Mouse (Mus musculus) T-cell, adult 66 days (primary cell): ENCODE results near the gene Cd300ld5. TPM values are rescaled to one million over a fixed set of nuclear protein-coding genes. Genes with fewer than 3 reads are reported as not detected.

Experiments used
- total RNA-seq, 2 experiments: library from RNA; stranded (reverse); gene quantifications; 3 replicates in 1 of 2; 4 replicates in 1 of 2; pipeline ENCODE4 v1.2.4; 2023

Cd300ld5 gene
- 1 to 10 TPM in 1 of 2 experiments, not detected in 1; 1.0 TPM for total RNA-seq

DNA sequence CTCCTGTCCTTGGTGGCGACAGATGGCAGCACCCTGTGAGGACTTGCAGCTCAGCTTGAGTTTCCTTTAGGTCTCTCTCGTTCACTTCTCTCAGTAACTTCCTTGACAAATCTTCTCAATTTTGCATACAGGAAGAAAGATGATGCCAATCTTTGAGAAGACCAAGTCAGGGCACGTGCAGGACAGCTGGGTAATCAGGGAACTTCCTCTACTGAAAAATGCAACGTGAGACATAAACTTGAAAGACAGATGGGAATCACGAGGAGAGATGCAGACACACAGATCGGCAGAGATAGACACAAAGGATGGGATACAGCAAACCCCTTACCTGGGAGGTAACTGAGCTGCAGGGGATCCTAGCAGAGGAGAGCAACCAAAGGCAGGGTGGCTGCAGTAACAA is at the start of gene Cd300ld5:
Gene Cd300ld5, minus strand, starts transcription at position 101 of the 400 bp plus-strand sequence.

DNA sequence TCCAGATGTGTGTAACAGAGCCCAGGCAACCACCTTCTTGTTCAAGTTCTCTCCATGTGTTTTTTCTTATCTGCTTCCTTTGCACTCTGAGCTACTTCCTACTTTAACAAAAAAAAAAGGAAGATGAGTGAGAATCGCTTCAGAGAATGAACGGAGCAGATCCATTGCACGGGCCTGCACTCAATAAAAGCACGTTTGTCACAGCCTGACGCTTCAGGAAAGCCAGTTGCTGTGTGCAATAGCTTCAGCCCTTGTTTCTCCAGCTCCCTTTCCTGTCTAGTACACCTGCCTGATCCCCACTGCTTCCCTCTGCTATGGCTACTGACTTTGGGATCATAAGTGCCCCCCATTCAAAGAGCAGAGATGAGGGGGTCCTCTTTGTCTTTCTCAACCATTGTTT is 24.5 kb upstream of the Cd300ld5 start, which contains the start of gene Cd300e:
Gene Cd300e, minus strand, starts transcription at position 101 of the 400 bp plus-strand sequence.

DNA sequence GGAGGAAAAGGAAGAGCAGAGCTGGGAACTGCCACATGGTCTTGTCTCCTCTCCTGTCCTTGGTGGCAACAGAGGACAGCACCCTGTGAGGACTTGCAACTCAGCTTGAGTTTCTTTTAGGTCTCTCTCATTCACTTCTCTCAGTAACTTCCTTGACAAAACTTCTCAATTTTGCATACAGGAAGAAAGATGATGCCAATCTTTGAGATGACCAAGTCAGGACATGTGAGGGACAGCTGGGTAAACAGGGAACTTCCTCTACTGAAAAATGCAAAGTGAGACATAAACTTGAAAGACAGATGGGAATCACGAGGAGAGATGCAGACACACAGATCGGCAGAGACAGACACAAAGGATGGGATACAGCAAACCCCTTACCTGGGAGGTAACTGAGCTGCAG is 10.7 kb upstream of the Cd300ld5 start, which contains the start of gene Cd300ld3:
Gene Cd300ld3, minus strand, starts transcription at position 151 of the 400 bp plus-strand sequence.

DNA sequence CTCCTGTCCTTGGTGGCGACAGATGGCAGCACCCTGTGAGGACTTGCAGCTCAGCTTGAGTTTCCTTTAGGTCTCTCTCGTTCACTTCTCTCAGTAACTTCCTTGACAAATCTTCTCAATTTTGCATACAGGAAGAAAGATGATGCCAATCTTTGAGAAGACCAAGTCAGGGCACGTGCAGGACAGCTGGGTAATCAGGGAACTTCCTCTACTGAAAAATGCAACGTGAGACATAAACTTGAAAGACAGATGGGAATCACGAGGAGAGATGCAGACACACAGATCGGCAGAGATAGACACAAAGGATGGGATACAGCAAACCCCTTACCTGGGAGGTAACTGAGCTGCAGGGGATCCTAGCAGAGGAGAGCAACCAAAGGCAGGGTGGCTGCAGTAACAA is 10.7 kb downstream of the Cd300ld5 start, which contains the start of gene Cd300ld4:
Gene Cd300ld4, minus strand, starts transcription at position 101 of the 400 bp plus-strand sequence.

DNA sequence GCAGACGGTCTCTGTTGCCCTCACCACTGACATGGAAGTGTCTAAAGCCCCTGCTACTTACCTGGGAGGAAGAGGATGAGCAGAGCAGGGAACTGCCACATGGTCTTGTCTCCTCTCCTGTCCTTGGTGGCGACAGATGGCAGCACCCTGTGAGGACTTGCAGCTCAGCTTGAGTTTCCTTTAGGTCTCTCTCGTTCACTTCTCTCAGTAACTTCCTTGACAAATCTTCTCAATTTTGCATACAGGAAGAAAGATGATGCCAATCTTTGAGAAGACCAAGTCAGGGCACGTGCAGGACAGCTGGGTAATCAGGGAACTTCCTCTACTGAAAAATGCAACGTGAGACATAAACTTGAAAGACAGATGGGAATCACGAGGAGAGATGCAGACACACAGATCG is 21.5 kb downstream of the Cd300ld5 start, which contains the start of gene Cd300ld2:
Gene Cd300ld2, minus strand, starts transcription at position 101 of the 400 bp plus-strand sequence.

DNA sequence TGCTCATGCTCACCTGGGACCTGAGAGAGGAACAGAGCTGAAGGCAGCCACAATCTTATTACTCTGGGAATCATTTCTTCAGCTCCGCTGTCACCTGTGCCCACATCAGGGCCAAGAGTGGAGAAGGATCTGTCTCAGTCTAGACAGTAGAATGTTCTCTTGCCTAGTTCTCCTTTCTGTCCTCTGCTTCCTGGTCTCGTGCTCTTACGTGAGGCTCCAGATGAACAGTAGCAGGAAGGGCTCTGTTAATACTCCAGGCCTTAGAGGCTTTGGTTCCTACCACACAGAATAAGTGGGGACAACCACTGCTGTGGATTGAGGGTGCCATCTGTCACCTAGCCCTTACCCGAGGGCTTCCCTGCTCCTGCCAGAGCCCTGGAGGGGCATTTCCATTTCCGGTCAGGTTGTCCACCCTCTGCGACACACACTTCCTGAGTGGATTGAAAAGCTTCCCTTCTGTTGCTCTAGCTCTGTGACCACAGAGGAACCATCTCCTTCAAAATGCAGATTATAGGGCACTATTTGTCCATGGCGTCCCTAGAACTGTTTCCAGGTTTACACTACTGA is 36.0 kb downstream of the Cd300ld5 start, which contains the start of gene Cd300c2:
Gene Cd300c2, minus strand, starts transcription at position 407 of the 567 bp plus-strand sequence.

DNA sequence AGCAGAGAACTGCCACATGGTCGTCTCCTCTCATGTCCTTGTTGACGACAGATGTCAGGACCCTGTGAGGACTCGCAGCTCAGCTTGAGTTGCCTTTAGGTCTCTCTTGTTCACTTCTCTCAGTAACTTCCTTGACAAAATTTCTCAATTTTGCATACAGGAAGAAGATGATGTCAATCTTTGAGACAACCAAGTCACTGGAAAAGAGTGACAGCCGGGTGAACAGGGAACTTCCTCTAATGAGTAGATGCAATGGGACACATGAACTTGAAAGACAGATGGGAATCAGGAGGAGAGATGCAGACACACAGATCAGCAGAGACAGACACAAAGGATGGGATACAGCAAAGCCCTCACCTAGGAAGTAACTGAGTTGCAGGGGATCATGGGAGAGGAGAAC is 47.8 kb downstream of the Cd300ld5 start, which contains the start of gene Cd300ld:
Gene Cd300ld, minus strand, starts transcription at position 130 of the 400 bp plus-strand sequence.

Other genes starting within 250 kb of the Cd300ld5 start
- not detected for gene Btbd17, start 241.8 kb downstream of the Cd300ld5 start, total RNA-seq
- not detected for gene Gpr142, start 238.8 kb downstream of the Cd300ld5 start, total RNA-seq
- gene Gprc5c, start 186.6 kb downstream of the Cd300ld5 start, total RNA-seq = under 1 TPM in 1 of 2 experiments, not detected in 1; 0.26 TPM
- gene Cd300a, start 147.7 kb downstream of the Cd300ld5 start, total RNA-seq = under 1 TPM; 0.15 to 0.96 TPM
- under 1 TPM in 1 of 2 experiments, not detected in 1; 0.21 TPM for gene Cd300lb, start 103.4 kb downstream of the Cd300ld5 start, total RNA-seq
- not detected for gene Cd300c, start 68.6 kb downstream of the Cd300ld5 start, total RNA-seq
- gene Cd300ld, start 47.8 kb downstream of the Cd300ld5 start, total RNA-seq = under 1 TPM; 0.36 to 0.67 TPM
- 1 to 10 TPM in 1 of 2 experiments, under 1 TPM in 1; 0.98 to 2.7 TPM for gene Cd300c2, start 35.9 kb downstream of the Cd300ld5 start, total RNA-seq
- not detected for gene Cd300ld2, start 21.6 kb downstream of the Cd300ld5 start, total RNA-seq
- not detected for gene Cd300ld4, start 10.8 kb downstream of the Cd300ld5 start, total RNA-seq
- gene Cd300ld3, start 10.6 kb upstream of the Cd300ld5 start, total RNA-seq = 1 to 10 TPM in 1 of 2 experiments, not detected in 1; 1.0 TPM
- gene Cd300e, start 24.4 kb upstream of the Cd300ld5 start, total RNA-seq = under 1 TPM in 1 of 2 experiments, not detected in 1; 0.93 TPM
- gene Rab37, start 53.7 kb upstream of the Cd300ld5 start, total RNA-seq = 10 to 100 TPM; 44.7 to 51.2 TPM
- gene Cd300lf, start 96.2 kb upstream of the Cd300ld5 start, total RNA-seq = 1 to 10 TPM in 1 of 2 experiments, under 1 TPM in 1; 0.68 to 1.0 TPM
- 100 to 1,000 TPM; 207 to 214 TPM for gene Slc9a3r1, start 125.6 kb upstream of the Cd300ld5 start, total RNA-seq
- gene Tmem104, start 149.7 kb upstream of the Cd300ld5 start, total RNA-seq = 10 to 100 TPM; 15.5 to 25.2 TPM
- 1 to 10 TPM; 5.2 to 5.5 TPM for gene Nat9, start 150.1 kb upstream of the Cd300ld5 start, total RNA-seq
- gene Grin2c, start 229.5 kb upstream of the Cd300ld5 start, total RNA-seq = not detected
- gene Fdxr, start 239.3 kb upstream of the Cd300ld5 start, total RNA-seq = 10 to 100 TPM; 22.5 to 25.4 TPM